Mouse (Mus musculus) monocyte, adult 5-6 weeks (primary cell): ENCODE data around the gene Tnfrsf13c. TPM values are rescaled to one million over a fixed set of nuclear protein-coding genes. Genes with fewer than 3 reads are reported as not detected.

Experiments
- ATAC-seq: fragments of 153-309, 156-312 bp; replicated peaks from 2 replicates; pipeline ENCODE4 v1.8.0; 2017; ENCODE audit warnings: mild to moderate bottlenecking; ENCODE audit not compliant: low TSS enrichment, insufficient number of reproducible peaks, severe bottlenecking, poor library complexity, low FRiP score
- total RNA-seq: library from RNA; stranded (forward); fragments of 200-1000, 200-491, 200-594 nt; gene quantifications from 3 replicates; pipeline ENCODE4 v1.2.3, GENCODE M21; 2017

Gene Tnfrsf13c
- total RNA-seq, 1 experiment from 2014 or later, result 17.9 TPM

DNA sequence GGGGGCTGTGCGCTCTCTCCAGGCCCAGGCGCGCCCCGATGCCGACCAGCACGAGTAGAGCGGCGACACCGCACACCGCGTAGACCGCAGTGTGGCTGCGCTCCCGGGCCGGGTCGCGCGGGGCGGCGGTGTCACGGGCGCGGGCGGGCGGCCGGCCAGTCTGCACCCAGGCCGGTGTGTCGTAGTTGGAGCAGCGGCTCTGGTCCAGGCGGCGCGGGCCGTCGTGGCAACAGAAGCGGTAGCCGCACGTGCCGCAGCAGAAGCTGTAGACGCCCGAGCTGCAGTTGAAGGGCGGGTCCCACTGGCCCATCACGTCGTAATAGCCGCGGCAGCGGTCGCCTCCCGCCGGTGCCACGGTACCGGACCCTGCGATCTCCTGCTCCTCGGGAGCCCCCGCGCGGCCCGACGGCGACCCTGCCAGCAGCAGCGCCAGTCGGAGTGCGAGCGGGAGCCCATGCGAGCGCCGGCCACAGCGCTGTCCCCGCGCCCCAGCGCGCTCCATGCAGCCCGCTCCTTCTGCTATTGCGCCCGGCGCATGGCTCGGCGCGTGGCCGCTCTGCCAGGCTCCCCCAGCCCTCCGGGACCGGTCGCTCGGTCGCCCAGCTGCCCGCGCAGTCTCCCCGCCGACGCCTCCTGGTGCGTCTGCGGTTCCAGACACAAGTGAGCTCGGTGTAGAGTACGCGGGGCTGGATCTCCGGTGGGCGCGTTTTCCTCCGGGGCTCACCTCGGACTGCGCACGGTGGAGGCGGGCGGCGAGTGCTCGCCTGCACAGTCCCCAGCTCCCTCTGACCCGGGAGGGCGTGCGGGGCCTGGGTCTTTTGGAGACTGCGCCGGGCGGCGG, 12.0 kb downstream of the Tnfrsf13c start:
- ATAC-seq, result no peak

DNA sequence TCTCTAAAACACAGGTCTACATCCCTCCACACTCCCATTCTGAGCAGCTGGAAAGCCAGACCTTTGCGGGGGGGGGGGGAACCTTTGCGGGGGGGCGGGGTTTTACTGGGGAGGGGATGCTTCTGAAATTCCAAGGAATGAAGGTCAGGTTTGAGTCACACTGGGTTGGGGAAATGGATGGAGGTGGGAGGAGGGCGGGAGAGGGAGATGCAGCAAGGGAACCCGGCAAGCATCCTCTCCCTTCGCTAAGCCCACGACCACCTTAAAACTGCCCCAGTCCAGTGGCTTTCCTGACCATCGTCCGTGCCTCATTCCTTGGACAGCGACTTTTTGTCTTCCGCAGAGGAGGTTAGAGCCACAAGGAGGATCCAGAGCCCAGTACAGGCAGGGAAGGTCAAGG, 12.9 kb downstream of the Tnfrsf13c start:
- ATAC-seq, result no peak

DNA sequence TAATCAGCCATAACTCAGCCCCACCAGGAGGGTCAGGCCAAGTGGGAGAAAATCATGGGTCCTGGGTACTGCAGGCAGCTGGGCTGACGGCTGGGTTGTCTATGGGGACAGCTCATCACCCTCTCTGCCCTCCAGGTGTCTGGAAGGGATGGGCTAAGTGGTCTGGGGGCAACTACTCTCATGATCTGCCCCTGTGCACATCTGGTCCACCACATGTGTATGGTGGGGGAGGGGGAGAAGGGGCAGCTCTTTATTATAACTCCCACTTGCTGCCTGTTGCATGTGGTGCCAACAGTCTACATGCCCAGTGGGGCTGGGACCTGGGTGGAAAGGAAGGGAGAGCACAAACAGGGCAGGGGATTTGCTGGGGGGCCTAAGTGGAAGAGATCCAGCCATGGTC, 13.4 kb downstream of the Tnfrsf13c start:
- no peak for ATAC-seq

DNA sequence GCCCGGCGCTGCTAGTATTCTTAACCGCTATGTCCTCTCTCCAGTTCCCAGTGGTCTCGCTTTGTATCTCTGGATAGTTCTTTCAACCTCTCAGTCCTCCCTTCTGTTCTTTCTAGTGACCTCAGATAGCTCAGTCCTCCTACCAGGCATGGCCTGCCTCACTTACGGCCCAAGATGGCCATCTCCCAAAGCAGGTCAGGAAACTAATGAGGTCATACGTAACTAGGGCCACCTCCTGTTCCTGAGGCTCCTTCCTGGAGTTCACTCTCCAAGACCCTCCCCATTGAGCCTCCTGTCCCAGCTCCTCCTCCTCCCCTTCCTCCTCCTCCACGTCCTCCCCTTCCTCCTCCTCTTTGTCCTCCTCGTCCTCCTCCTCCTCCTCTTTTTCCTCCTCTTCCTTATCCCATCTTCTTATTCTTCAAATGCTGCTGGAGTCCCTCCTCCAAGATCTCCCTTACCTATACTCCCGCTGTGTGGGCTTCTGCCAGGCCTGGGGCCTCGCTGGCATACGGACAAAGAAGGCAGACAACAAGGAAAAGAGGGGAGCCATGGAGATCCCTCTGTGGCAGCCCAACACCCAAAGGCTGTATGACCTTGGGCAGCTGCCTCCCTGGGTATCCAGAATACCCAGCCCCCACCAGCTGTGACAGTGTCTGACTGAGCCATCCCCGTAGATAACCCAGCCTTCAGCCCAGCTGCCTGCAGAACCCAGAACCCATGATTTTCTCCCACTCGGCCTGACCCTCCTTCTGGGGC, 14.7 kb downstream of the Tnfrsf13c start:
- ATAC-seq, result no peak

DNA sequence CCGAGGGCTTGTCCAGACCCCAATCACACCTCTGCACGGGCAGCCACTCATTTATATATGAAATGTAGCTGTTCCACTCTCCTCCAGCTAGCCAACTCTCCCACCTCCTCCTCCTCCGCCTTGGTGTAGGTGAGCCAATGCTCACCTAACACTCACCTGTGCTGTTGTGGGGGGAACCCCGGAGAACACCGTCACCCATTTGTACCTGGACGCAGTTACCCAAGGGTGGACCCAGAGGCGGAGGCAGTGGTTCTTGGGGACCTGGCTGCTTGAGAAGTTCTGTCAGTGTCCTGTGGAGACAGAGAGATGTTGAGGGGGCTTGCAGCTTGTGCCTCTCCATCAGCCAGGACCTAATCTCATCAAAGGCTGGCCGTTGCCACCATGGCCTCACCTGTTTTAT, 15.9 kb downstream of the Tnfrsf13c start:
- no peak for ATAC-seq

DNA sequence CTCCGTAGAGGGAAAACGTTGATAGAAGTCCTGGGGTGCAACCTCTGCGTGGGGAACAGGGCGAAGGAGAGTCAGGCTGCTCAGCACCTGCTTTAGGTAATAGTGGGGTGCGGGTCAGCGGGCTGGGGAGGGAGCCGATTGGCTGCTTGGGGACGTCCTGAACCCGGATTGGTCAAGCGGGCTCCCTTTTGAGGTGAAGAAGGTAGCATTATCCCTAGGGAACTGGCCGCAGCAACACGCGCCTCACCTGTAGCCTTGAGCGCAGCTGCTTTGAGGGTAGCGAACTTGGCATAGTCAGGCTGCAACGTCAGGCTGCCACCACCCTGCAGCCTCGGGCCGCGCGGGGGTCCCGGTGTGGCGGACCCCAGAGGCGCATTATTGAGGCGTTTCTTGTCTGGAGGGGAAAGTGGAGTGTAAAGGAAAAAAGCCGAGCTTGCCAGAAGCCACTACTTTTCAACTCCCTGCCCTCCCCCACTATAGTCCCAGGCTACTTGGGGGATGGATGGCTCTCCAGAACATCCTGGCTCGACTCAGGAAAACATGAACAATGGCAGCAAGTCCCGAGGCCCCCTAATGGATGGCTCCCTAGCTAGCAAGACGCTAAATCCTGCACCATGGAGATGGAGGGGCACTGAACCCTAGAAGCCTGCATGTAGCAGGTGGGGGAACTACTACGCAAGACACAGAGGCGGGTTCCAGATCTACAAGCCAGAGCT, 16.5 kb downstream of the Tnfrsf13c start:
- no peak for ATAC-seq

DNA sequence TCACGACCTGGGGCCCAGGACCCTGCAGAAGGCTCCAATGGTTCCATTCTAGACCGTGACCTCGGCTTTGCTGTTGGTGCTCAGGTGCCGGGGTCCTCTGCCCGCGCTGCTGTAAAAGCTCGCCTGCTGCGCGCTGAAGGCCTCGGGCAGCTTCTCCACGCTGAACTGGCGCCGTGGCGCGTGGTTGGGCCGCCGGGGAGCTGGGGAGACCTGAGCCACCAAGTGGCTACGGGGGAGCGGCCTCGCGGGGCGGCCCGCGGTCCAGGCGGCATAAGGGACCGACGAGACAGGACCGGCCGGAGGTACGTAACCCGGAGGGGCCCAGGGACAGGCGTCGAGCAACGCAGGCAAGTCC, 17.1 kb downstream of the Tnfrsf13c start:
- ATAC-seq, result no peak

DNA sequence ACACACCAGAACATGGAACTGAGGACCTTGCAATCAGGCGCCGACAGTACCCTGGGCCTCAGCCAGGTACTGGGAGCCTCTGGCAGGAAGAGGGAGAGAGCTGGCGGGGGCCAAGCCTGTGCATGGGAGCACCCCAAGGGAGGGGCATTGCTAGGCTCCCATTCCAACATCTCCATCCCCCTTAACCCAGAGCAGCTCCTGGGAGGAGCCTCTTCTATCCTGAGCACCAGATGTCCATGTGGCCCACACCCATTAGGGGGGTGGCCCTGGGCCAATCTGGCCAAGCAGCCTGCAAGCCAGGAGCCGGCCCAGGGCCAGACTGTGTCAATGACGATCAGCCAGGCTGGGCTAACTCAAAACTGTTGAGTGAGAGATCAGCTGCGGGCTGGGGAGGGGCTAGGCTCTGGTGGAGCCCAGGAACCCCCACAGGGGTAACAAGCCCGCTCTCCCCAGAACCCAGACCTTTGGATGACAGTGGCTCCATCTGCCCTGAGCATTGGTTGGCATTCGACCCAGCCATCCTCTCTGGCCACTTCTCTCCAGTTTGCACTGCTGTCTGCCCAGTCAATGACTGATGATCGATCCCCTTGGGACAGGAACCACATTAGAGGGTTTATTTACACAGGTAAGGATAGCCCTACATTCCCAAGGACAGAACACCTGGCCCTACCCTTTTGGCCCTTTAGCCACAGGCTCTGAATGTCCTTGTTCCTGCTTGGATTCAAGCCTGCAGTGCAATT, 17.6 kb downstream of the Tnfrsf13c start:
- ATAC-seq, result no peak

DNA sequence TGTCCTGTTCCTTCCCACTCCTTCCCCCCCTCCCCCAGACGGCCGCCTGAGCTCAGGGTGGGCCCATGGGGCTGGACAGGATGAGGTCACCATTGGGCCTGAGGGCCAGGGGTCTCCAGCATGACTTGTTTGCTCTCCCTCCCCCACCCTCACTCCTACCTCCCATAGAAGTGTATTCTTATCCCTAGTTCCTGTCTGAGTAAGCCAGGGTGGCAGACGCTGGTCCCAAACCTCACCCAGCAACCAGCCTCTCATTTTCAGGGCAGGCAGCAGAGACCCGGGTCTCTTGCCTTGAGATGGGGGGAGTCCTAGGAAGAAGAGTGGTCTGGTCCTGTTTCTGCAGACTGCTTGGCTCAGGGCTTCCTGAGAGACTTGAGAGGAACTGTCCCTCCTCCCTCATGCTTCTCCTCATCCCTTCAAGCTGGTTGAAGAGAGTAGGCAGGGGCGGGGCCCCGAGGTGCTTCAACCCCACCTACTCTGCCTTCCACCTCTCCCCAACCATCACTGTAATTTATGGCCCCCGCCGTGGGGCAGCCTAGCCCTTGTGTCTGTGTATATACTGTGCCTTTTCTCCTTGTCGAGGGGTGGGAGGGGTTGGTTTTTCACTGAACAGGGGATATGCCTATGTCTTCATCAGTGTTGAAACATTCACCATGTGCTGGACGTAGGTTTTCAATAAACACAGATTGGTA, 19.3 kb downstream of the Tnfrsf13c start:
- ATAC-seq, result no peak

DNA sequence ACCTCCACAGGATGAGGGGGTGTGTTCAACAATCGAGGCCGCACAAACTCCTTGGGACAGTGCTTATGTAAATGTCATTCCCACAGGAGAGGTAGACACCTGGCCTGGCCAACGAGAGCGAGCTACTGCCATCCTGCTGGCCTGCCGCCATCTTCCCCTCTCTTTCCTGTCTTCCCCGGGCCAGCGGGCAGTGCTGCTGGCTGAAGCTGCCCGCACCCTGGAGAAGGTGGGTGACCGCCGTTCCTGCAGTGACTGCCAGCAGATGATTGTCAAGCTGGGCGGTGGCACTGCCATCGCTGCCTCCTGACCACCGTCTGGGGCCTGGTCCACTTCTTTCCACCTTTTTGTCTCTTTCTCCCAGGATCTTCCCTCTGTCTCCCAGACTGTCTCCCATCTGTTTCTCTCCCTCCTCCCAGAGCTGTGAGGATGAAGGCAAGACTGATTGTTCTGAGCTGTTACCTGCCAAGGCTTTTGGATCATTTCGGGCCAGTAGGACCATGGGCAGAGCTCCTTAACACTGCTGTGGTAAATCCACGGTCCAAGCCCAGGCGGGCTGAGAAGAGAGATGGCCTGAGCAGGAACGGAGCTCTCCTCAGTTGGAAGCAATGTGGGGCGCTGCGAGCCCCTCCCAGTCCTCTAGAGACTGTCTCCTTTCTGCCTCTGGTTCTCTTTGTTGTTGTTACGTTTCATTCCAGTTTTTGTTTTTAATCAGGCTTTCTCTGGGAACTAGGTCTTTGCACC, 20.4 kb downstream of the Tnfrsf13c start:
- ATAC-seq, result no peak

DNA sequence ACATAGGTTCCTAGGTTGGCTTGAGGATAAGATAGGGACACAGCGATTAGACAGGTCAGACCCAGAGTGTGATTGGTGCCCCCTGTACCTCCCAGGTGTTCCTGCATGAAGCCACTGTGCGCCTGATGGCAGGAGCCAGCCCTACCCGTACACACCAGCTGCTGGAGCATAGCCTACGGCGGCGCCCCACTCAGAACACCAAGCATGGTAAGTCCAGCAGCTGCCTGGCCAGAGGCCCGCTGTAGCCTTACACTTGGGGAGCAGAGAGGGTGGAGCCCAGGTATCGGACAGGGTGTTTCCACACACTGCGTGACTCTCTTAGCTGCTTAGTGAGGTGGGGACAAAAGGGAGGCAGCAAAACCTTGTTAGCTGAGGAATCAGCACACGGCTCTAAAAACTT, 21.1 kb downstream of the Tnfrsf13c start:
- no peak for ATAC-seq

DNA sequence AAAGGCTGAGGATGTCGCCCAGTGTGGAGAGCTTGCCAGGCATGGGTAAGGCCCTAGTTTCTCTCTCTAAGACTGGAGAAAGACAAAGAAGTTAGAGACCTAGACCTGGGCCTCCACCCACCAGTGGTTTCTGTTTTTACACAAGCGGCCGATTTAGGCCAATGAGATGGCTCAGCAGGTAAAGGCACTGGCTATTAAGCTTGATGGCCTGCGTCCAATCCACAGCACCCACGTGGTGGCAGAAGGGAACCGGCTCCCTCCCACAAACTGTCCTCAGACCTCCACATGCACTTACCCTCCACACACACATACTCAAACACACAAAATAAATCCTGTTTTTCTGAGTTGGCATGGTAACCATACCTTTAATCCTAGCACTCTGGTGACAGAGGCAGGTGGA, 22.1 kb downstream of the Tnfrsf13c start:
- ATAC-seq, result no peak

DNA sequence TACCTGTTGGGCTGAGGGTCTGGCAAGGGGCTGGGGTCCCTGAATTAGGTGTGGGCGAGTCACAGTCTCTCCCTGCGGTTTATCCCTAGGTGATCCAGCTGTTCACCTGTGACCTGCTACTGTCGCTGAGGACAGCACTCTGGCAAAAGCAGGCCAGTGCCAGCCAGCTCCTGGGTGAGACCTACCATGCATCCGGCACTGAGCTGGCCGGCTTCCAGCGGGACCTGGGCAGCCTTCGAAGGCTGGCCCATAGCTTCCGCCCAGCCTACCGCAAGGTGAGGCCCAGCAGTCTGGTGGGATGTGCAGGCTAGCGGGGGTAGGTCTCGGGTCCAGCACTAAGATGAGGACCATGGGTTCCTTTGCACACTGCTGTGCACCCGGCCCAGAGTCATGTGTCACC, 24.6 kb downstream of the Tnfrsf13c start:
- ATAC-seq, result no peak

DNA sequence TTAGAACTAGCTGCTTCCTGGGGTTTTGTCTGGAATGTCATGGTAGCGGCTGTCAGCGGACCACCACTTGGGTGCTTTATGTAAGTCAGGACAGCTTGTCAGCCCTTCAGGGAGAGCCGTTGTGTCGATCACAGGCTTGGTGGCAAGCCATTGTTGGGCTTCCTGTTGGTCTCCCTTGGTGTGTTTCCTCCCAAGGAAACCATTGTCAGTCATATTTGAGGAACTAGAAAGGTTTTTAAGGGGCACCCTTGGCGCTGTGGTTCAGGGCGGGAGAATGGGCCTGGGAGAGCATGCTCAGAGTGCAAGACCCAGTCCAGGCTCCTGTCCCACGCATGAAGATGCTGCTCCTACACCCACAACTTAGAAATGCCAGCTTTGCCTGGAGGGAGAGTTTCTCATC, 25.8 kb downstream of the Tnfrsf13c start:
- ATAC-seq, result no peak

DNA sequence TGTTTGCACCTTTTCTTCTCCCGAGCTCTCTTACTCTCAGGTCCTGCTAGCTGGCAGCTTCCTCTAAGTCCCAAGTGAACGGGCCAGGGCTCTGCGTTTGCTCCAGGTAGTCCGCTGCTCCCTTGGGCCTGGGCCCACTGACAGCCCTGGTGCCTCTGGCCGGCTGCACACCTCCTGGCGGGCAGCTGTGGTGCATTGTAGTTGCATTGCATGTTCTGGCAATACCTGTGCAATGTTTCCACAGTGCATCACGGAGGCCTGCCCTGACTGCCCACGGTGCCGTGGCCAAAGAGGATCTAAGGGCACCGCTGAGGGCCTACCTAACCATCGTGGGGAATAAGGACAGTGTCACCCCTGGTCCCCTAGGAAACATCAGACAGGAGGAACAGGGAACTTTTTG, 26.2 kb downstream of the Tnfrsf13c start:
- ATAC-seq, result no peak

DNA sequence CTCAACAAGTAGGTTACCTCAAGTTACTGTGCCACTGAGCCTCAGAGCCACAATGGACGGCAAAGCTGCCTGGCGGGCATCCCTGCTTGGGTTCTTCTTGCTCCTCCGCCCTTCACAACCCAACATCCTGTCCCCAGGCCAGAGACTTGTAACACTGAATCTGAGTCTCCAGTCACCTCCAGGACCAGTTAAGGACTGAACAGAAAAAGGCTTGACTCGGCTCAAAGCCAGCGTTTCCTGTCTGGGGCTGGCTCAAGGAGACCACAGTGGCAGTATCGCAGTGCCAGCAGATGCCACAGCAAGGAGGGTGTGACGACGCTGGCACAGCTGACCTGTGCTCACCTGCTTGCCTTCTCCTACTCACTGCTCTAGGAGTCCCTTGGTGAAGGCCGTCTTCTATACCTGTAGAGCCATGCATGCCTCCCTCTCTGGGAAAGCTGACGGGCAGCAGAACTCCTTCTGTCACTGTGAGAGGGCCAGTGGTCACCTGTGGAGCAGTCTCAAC, 26.9 kb downstream of the Tnfrsf13c start:
- ATAC-seq, result no peak

DNA sequence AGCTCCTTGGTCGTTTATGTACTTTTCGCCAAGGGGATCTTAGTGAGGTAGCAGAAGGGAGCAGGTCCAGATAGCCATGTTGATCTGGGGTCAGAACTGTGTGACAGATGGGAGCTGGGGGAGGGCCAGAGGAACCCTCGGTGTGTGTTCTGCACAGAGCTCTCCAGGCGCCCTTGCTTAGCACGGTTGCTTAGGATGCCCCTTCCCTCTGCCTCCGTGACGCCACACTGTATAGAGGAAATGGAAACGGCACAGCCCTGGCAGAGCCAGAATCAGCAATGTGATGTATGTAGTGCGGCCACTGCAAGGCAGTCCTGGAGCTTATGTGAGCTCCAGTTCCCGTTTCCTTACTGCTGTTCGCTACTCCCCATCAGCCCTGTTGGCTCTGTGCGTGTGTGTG, 27.9 kb downstream of the Tnfrsf13c start:
- ATAC-seq, result no peak

DNA sequence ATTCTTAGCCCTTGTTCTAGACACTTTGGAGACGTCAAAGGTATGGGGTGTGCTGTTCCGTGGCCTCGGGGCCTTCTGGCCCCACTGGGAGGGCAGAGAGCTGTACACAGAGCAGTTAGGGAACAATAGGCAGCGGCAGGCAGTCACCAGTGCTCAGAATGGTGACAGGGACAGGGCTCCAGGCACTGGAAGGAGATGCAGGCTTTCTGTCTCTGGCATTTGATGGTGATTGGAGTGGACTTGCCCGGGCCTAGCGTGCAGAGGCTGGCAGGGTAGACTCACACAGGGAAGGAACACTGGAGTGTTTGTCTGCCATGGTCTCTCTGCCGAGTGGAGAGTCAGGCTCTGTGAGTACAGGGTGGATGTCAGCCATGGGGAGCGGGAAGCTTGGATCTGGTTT, 31.6 kb downstream of the Tnfrsf13c start:
- ATAC-seq, result no peak
